Mouse (Mus musculus): Measurements from ENCODE around the gene Vmn2r84. TPM values are rescaled to one million over a fixed set of nuclear protein-coding genes. Genes with fewer than 3 reads are reported as not detected.

Gene Vmn2r84
- polyA plus RNA-seq, 1 experiment from 2014 or later = not detected

- 82% methylated on average over 2 of the region's 2 CpGs for WGBS
Measured at GRCm38 (mm10) chr10:130375145-130375544, 19.0 kb downstream of the Vmn2r84 start.

GRCm38 (mm10) chr10:130372491-130373173 lies 21.5 kb downstream of the Vmn2r84 start:
- Histone ChIP-seq H3K4me2 (ENCODE audit: low read length) (no peak overlapping the region), H3K9ac (ENCODE audit: low read length) (no peak overlapping the region), H3K36me3 (ENCODE audit: control insufficient read depth, insufficient read depth, low read length) (no peaks in the 10 kb centered on the region), H3K4me3 (ENCODE audit: control insufficient read depth in 1 of 2, insufficient read depth in 1 of 2, low read depth in 1 of 2, low read length in 2 of 2) (no peak overlapping the region), H3K27ac (replicated peaks in 1 of 2; ENCODE audit: control insufficient read depth in 1 of 2, insufficient read depth in 1 of 2, low read depth in 2 of 2, low read length in 2 of 2) (no peak overlapping the region), H3K9me3 (ENCODE audit: control insufficient read depth, low read length) (no peaks in the 10 kb centered on the region), H3K27me3 (ENCODE audit: control insufficient read depth, insufficient read depth, low read length) (no peaks in the 10 kb centered on the region), H3K4me1 (ENCODE audit: control insufficient read depth in 2 of 2, insufficient read depth in 2 of 2, low read length in 2 of 2) (no peaks in the 10 kb centered on the region)
- 63% methylated on average over 2 of the region's 2 CpGs for WGBS
- no peak for ATAC-seq (ENCODE audit: insufficient number of reproducible peaks, insufficient read depth, low FRiP score, low read depth)

More at GRCm38 (mm10) chr10:130375145-130375544, 19.0 kb downstream of the Vmn2r84 start:
- no peaks in the 10 kb centered on the region for H3K36me3 ChIP-seq (ENCODE audit: control insufficient read depth, insufficient read depth, low read length)
- no peak overlapping the region for H3K27ac ChIP-seq (replicated peaks in 1 of 2; ENCODE audit: control insufficient read depth in 1 of 2, insufficient read depth in 1 of 2, low read depth in 2 of 2, low read length in 2 of 2)
- H3K4me3 ChIP-seq (ENCODE audit: control insufficient read depth in 1 of 2, insufficient read depth in 1 of 2, low read depth in 1 of 2, low read length in 2 of 2) = no peak overlapping the region
- H3K9me3 ChIP-seq (ENCODE audit: control insufficient read depth, low read length) = no peaks in the 10 kb centered on the region
- no peaks in the 10 kb centered on the region for H3K27me3 ChIP-seq (ENCODE audit: control insufficient read depth, insufficient read depth, low read length)
- no peak for ATAC-seq (ENCODE audit: insufficient number of reproducible peaks, insufficient read depth, low FRiP score, low read depth)
- no peak overlapping the region for H3K4me2 ChIP-seq (ENCODE audit: low read length)
- no peaks in the 10 kb centered on the region for H3K4me1 ChIP-seq (ENCODE audit: control insufficient read depth in 2 of 2, insufficient read depth in 2 of 2, low read length in 2 of 2)
- H3K9ac ChIP-seq (ENCODE audit: low read length) = no peak overlapping the region

GRCm38 (mm10) chr10:130371644-130372043 lies 22.5 kb downstream of the Vmn2r84 start:
- ATAC-seq (ENCODE audit: insufficient number of reproducible peaks, insufficient read depth, low FRiP score, low read depth) = no peak
- Histone ChIP-seq H3K27ac (replicated peaks in 1 of 2; ENCODE audit: control insufficient read depth in 1 of 2, insufficient read depth in 1 of 2, low read depth in 2 of 2, low read length in 2 of 2) (no peak overlapping the region), H3K4me2 (ENCODE audit: low read length) (no peak overlapping the region), H3K27me3 (ENCODE audit: control insufficient read depth, insufficient read depth, low read length) (no peaks in the 10 kb centered on the region), H3K4me3 (ENCODE audit: control insufficient read depth in 1 of 2, insufficient read depth in 1 of 2, low read depth in 1 of 2, low read length in 2 of 2) (no peak overlapping the region), H3K36me3 (ENCODE audit: control insufficient read depth, insufficient read depth, low read length) (no peaks in the 10 kb centered on the region), H3K4me1 (ENCODE audit: control insufficient read depth in 2 of 2, insufficient read depth in 2 of 2, low read length in 2 of 2) (no peaks in the 10 kb centered on the region), H3K9ac (ENCODE audit: low read length) (no peak overlapping the region), H3K9me3 (ENCODE audit: control insufficient read depth, low read length) (no peaks in the 10 kb centered on the region)
- WGBS = 36% methylated on average over 1 of the region's 1 CpGs

- Histone ChIP-seq H3K4me3 (ENCODE audit: control insufficient read depth in 1 of 2, insufficient read depth in 1 of 2, low read depth in 1 of 2, low read length in 2 of 2) (no peak overlapping the region), H3K4me1 (ENCODE audit: control insufficient read depth in 2 of 2, insufficient read depth in 2 of 2, low read length in 2 of 2) (no peaks in the 10 kb centered on the region), H3K4me2 (ENCODE audit: low read length) (no peak overlapping the region), H3K27me3 (ENCODE audit: control insufficient read depth, insufficient read depth, low read length) (no peaks in the 10 kb centered on the region), H3K36me3 (ENCODE audit: control insufficient read depth, insufficient read depth, low read length) (no peaks in the 10 kb centered on the region), H3K9ac (ENCODE audit: low read length) (no peak overlapping the region), H3K9me3 (ENCODE audit: control insufficient read depth, low read length) (no peaks in the 10 kb centered on the region), H3K27ac (replicated peaks in 1 of 2; ENCODE audit: control insufficient read depth in 1 of 2, insufficient read depth in 1 of 2, low read depth in 2 of 2, low read length in 2 of 2) (no peak overlapping the region)
- WGBS = 74% methylated on average over 2 of the region's 2 CpGs
- no peak for ATAC-seq (ENCODE audit: insufficient number of reproducible peaks, insufficient read depth, low FRiP score, low read depth)
Measured at GRCm38 (mm10) chr10:130370005-130370682, 24.0 kb downstream of the Vmn2r84 start.

GRCm38 (mm10) chr10:130368384-130368783 lies 25.7 kb downstream of the Vmn2r84 start:
- no peak for ATAC-seq (ENCODE audit: insufficient number of reproducible peaks, insufficient read depth, low FRiP score, low read depth)
- Histone ChIP-seq H3K4me1 (ENCODE audit: control insufficient read depth in 2 of 2, insufficient read depth in 2 of 2, low read length in 2 of 2) (no peaks in the 10 kb centered on the region), H3K27me3 (ENCODE audit: control insufficient read depth, insufficient read depth, low read length) (no peaks in the 10 kb centered on the region), H3K27ac (replicated peaks in 1 of 2; ENCODE audit: control insufficient read depth in 1 of 2, insufficient read depth in 1 of 2, low read depth in 2 of 2, low read length in 2 of 2) (no peak overlapping the region), H3K4me2 (ENCODE audit: low read length) (no peak overlapping the region), H3K4me3 (ENCODE audit: control insufficient read depth in 1 of 2, insufficient read depth in 1 of 2, low read depth in 1 of 2, low read length in 2 of 2) (no peak overlapping the region), H3K9me3 (ENCODE audit: control insufficient read depth, low read length) (no peaks in the 10 kb centered on the region), H3K36me3 (ENCODE audit: control insufficient read depth, insufficient read depth, low read length) (no peaks in the 10 kb centered on the region), H3K9ac (ENCODE audit: low read length) (no peak overlapping the region)

- no peaks in the 10 kb centered on the region for H3K27me3 ChIP-seq (ENCODE audit: control insufficient read depth, insufficient read depth, low read length)
- no peaks in the 10 kb centered on the region for H3K36me3 ChIP-seq (ENCODE audit: control insufficient read depth, insufficient read depth, low read length)
- H3K9me3 ChIP-seq (ENCODE audit: control insufficient read depth, low read length) = no peaks in the 10 kb centered on the region
- H3K4me2 ChIP-seq (ENCODE audit: low read length) = no peak overlapping the region
- no peak overlapping the region for H3K4me3 ChIP-seq (ENCODE audit: control insufficient read depth in 1 of 2, insufficient read depth in 1 of 2, low read depth in 1 of 2, low read length in 2 of 2)
- H3K27ac ChIP-seq (replicated peaks in 1 of 2; ENCODE audit: control insufficient read depth in 1 of 2, insufficient read depth in 1 of 2, low read depth in 2 of 2, low read length in 2 of 2) = no peak overlapping the region
- H3K9ac ChIP-seq (ENCODE audit: low read length) = no peak overlapping the region
- no peaks in the 10 kb centered on the region for H3K4me1 ChIP-seq (ENCODE audit: control insufficient read depth in 2 of 2, insufficient read depth in 2 of 2, low read length in 2 of 2)
- ATAC-seq (ENCODE audit: insufficient number of reproducible peaks, insufficient read depth, low FRiP score, low read depth) = no peak
Measured at GRCm38 (mm10) chr10:130364766-130365165, 29.4 kb downstream of the Vmn2r84 start.

GRCm38 (mm10) chr10:130363438-130364164 lies 30.5 kb downstream of the Vmn2r84 start:
- Histone ChIP-seq H3K9ac (ENCODE audit: low read length) (no peak overlapping the region), H3K27ac (replicated peaks in 1 of 2; ENCODE audit: control insufficient read depth in 1 of 2, insufficient read depth in 1 of 2, low read depth in 2 of 2, low read length in 2 of 2) (no peak overlapping the region), H3K36me3 (ENCODE audit: control insufficient read depth, insufficient read depth, low read length) (no peaks in the 10 kb centered on the region), H3K9me3 (ENCODE audit: control insufficient read depth, low read length) (no peaks in the 10 kb centered on the region), H3K27me3 (ENCODE audit: control insufficient read depth, insufficient read depth, low read length) (no peaks in the 10 kb centered on the region), H3K4me3 (ENCODE audit: control insufficient read depth in 1 of 2, insufficient read depth in 1 of 2, low read depth in 1 of 2, low read length in 2 of 2) (no peak overlapping the region), H3K4me2 (ENCODE audit: low read length) (no peak overlapping the region), H3K4me1 (ENCODE audit: control insufficient read depth in 2 of 2, insufficient read depth in 2 of 2, low read length in 2 of 2) (no peaks in the 10 kb centered on the region)
- ATAC-seq (ENCODE audit: insufficient number of reproducible peaks, insufficient read depth, low FRiP score, low read depth) = no peak
- 51% methylated on average over 2 of the region's 2 CpGs for WGBS

Measured in heart, embryonic 14.5 days (tissue).